Mouse (Mus musculus): Measurements from ENCODE around the gene 1700001J03Rik.
A peak's percentile ranks its signal among the peaks of the same experiment; 100 is the strongest.
"Not testable (repeated sequence)": the region's sequence is repeated elsewhere in the genome, so short reads cannot be mapped to it uniquely, and the experiment has no call there.

1700001J03Rik gene

GRCm38 (mm10) chr5:146188144-146188543, 3.0 kb upstream of the 1700001J03Rik start:
- DNase-seq (ENCODE audit: low spot score in 2 of 2): no peak

DNA sequence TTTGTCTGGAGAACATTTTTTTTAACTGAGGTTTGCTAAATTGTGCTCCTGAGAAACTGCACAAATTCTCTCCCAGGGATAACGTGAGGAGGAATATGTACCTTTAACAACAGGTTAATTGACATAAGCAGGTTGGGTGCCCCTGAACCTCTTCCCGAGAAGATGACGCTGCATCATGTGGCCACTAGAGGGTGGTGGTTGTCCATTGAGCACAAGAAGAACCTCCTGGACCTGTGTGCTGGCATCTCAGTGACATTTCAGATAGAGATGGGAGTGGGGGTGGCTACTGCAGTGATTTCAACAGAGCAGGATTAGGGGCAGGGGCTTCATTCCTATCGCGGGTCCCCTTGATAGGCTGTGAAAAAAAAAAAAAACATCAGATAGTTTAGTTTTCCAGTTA, 2.3 kb upstream of the 1700001J03Rik start:
- peak; percentile 38 to 76 for DNase-seq (ENCODE audit: low spot score in 2 of 2)

DNA sequence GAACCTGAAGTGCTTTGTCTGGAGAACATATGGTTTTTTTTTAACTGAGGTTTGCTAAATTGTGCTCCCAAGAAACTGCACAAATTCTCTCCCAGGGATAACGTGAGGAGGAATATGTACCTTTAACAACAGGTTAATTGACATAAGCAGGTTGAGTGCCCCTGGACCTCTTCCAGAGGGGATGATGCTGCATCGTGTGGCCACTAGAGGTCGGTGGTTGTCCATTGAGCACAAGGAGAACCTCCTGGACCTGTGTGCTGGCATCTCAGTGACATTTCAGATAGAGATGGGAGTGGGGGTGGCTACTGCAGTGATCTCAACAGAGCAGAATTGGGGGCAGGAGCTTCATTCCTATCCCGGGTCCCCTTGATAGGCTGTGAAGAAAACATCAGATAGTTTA, 12.4 kb downstream of the 1700001J03Rik start:
- DNase-seq (ENCODE audit: low spot score in 2 of 2): not testable (repeated sequence)

DNA sequence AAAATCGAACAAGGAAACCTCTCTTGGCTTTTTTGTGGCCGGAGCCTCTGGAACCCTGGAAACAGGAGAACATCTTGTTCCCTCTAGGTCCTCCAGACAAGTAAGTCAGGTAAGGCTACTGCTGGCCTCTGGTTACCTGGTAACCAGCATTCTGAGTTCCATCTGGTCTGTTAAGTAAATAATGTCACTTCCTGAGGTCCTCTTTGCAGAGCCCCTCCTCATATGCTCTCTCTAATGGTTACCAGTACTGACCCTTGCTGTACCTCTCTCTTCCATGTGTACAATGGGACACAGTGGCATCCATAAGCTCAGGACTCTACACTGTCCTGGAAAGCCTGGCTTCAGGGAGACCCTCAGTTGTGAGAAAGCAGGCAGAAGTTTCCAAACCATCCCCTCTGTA, 14.5 kb downstream of the 1700001J03Rik start, which contains the start of gene Gm6309:
Gene Gm6309, minus strand, starts transcription at position 101 of the 400 bp plus-strand sequence.
- not testable (repeated sequence) for DNase-seq (ENCODE audit: low spot score in 2 of 2)

- DNase-seq (ENCODE audit: low spot score in 2 of 2): peak in 1 of 2 experiments; percentile 31
Observed at GRCm38 (mm10) chr5:146160439-146160838, 24.7 kb downstream of the 1700001J03Rik start, which contains the start of gene Gm5565. TSS of gene Gm5565 (minus strand) at chr5:146160539.

DNA sequence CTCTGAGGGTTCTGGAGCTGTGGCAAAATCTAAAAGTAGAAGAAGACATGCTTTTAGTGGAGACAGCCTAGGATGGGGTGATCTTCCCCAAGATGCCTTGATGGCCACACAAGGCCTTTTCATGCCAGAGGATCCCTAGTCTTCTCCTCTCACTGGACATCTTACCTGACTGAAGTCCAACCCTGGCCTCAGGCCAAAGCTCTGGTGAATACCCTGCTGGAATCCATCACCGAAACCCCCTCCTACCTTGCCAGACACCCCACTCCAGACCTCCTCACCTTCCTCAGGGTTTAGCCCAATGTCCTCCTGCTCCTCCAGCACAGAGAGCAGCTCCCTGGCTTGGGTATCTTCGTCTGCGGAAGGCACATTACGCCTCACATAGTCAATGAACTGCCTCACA, 26.8 kb downstream of the 1700001J03Rik start:
- DNase-seq (ENCODE audit: low spot score in 2 of 2): peak in 1 of 2 experiments; percentile 57

- peak in 1 of 2 experiments; percentile 29 for DNase-seq (ENCODE audit: low spot score in 2 of 2)
Observed at GRCm38 (mm10) chr5:146150454-146150853, 34.6 kb downstream of the 1700001J03Rik start.

- peak in 1 of 2 experiments; percentile 49 for DNase-seq (ENCODE audit: low spot score in 2 of 2)
Observed at GRCm38 (mm10) chr5:146147903-146148302, 37.2 kb downstream of the 1700001J03Rik start.
